ENCODE assay signal across 20 mouse cellular contexts in the genomic region with DNA sequence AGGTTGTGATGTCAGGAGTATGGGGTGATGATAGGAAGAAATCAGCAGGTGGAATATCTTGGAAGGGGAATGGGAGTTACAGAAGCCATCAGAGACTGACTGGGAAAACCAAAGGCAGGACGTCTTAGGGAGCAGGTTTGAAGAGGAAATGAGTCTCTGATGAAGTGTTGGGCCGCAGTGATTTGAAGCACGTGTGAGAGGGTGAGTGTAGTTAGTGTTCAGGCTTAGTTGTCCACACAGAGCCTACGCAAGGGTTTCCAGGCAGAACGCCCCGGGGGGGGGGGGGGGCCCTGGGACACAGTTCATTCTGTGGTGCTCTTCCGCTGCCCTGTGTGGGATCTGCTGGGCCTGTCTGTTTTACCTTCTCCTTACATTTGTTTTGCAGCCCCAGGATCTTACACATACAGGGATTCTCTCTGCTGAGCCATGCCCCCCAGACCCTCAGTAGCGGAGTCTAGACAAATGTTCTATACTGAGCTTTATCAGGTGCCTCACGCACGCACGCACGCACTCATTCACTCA. TPM values are rescaled to one million over a fixed set of nuclear protein-coding genes. Genes with fewer than 3 reads are reported as not detected.
DNase-seq lines count a peak whose midpoint lies in the region; ATAC-seq and TF ChIP-seq lines count a peak whose summit lies in the region.
"Had no signal": no experiment of that assay in that cellular context is flagged by ENCODE, and none has a peak within 500 bp of the region (broad histone marks: within the 10 kb centered on the region; RNA-seq: fewer than 3 reads in every experiment).

No protein-coding gene starts in this region.

- no peak overlapping the region for H3K4me3 ChIP-seq in kidney, postnatal 0 days (replicated peaks; ENCODE audit: low read depth, low read length)
- no peak overlapping the region for H3K4me3 ChIP-seq in limb, embryonic 11.5 days (ENCODE audit: low read depth, low read length)
- H3K4me3 ChIP-seq: erythroblast, embryonic 14.5 days; heart, embryonic 10.5 days had no signal

- H3K9ac ChIP-seq in kidney, postnatal 0 days (ENCODE audit: low read depth, low read length): no peak overlapping the region
- no peak overlapping the region for H3K9ac ChIP-seq in limb, embryonic 11.5 days (ENCODE audit: low read length)

- no peaks in the 10 kb centered on the region for H3K27me3 ChIP-seq in kidney, postnatal 0 days (ENCODE audit: insufficient read depth, low read length)
- no peaks in the 10 kb centered on the region for H3K27me3 ChIP-seq in limb, embryonic 11.5 days (ENCODE audit: control insufficient read depth, insufficient read depth, low read length)

- 70% methylated on average over 12 of the region's 12 CpGs for WGBS in kidney, postnatal 0 days
- WGBS in limb, embryonic 11.5 days: 63% methylated on average over 12 of the region's 12 CpGs

- no peaks in the 10 kb centered on the region for H3K4me1 ChIP-seq in kidney, postnatal 0 days (replicated peaks; ENCODE audit: insufficient read depth, low read length)
- H3K4me1 ChIP-seq in limb, embryonic 11.5 days (ENCODE audit: control insufficient read depth, insufficient read depth, low read length): no peaks in the 10 kb centered on the region

- no peak for ATAC-seq in kidney, postnatal 0 days (replicated peaks; ENCODE audit: low FRiP score, low read depth)
- ATAC-seq in limb, embryonic 11.5 days (ENCODE audit: insufficient number of reproducible peaks, low FRiP score, low TSS enrichment, low read depth): no peak
- no peak for ATAC-seq in monocyte, adult 5-6 weeks (replicated peaks; ENCODE audit: insufficient number of reproducible peaks, low FRiP score, low TSS enrichment, poor library complexity, severe bottlenecking)

- no peaks in the 10 kb centered on the region for H3K9me3 ChIP-seq in kidney, postnatal 0 days (replicated peaks; ENCODE audit: low read length)
- H3K9me3 ChIP-seq in limb, embryonic 11.5 days (ENCODE audit: control insufficient read depth, low read length): no peaks in the 10 kb centered on the region
- H3K9me3 ChIP-seq: heart, embryonic 10.5 days had no signal

- no peak overlapping the region for H3K4me2 ChIP-seq in kidney, postnatal 0 days (ENCODE audit: low read length)
- H3K4me2 ChIP-seq in limb, embryonic 11.5 days (ENCODE audit: low read depth, severe bottlenecking): no peak overlapping the region; the same call in 1 of the 2 replicates

- no peaks in the 10 kb centered on the region for H3K36me3 ChIP-seq in kidney, postnatal 0 days (ENCODE audit: insufficient read depth, low read length)
- H3K36me3 ChIP-seq in limb, embryonic 11.5 days (ENCODE audit: control insufficient read depth, insufficient read depth, low read length): no peaks in the 10 kb centered on the region

- peak overlapping the region; percentile 36; the same call in 1 of the 2 replicates for H3K27ac ChIP-seq in kidney, postnatal 0 days
- H3K27ac ChIP-seq in limb, embryonic 11.5 days (replicated peaks; ENCODE audit: low read depth, low read length): no peak overlapping the region
- H3K27ac ChIP-seq: heart, embryonic 10.5 days; macrophage had no signal

- peak; percentile 45 for DNase-seq in embryo, embryonic 10.5 days (ENCODE audit: low spot score)
- no peak for DNase-seq in embryo, embryonic 10 days (ENCODE audit: low spot score)
- DNase-seq in kidney, postnatal 0 days (ENCODE audit: low spot score): no peak
- DNase-seq in kidney, postnatal 10 days: no peak
- peak; percentile 54 for DNase-seq in ES-CJ7 (ENCODE audit: low read depth, low spot score)
- DNase-seq in limb, embryonic 11.5 days (ENCODE audit: low spot score): peak; percentile 58
- no peak for DNase-seq in adrenal gland, adult 2 months
- DNase-seq: cerebellum, adult 8-10 months; gastrocnemius, postnatal 14 days; heart, postnatal 4 days; kidney, adult 11 months; kidney, postnatal 4 days; left cerebral cortex, postnatal 4 days; thymus, postnatal 36 days had no signal

- no peak for TF ChIP-seq CTCF in kidney, postnatal 0 days (IDR thresholded peaks at IDR 0.05; ENCODE audit: low read depth)

RNA-seq across cellular contexts. Expression of gene Tmem143, which starts 5.8 kb away (rescaled TPM):
- polyA plus RNA-seq in kidney, postnatal 0 days (2015; fragmentation: Nextera tagmentation; extraction: Ambion mirVana): 6.2 and 6.7 TPM in 2 replicates
- 3.6 and 4.3 TPM in 2 replicates for polyA plus RNA-seq in limb, embryonic 11.5 days (2014; fragmentation: Nextera tagmentation; extraction: Ambion mirVana)
- 10 to 100 TPM; 60.8 to 65.3 TPM for total RNA-seq in adrenal gland, adult 2 months (2021)
- 173 and 207 TPM in 2 replicates for polyA plus RNA-seq in adrenal gland, adult 2 months (2012; rRNA removed)
- 4.4 to 5.6 TPM (median 4.4 TPM) in 3 replicates for total RNA-seq in monocyte, adult 5-6 weeks (2017)

RNA-seq across cellular contexts. Expression of gene Syngr4, which starts 6.0 kb away (rescaled TPM):
- 0.96 and 1.6 TPM in 2 replicates for polyA plus RNA-seq in kidney, postnatal 0 days (2015; fragmentation: Nextera tagmentation; extraction: Ambion mirVana)
- polyA plus RNA-seq in limb, embryonic 11.5 days (2014; fragmentation: Nextera tagmentation; extraction: Ambion mirVana): 1.0 and 1.8 TPM in 2 replicates
- total RNA-seq in adrenal gland, adult 2 months (2021): not detected
- polyA plus RNA-seq in adrenal gland, adult 2 months (2012; rRNA removed): 0.90 and 0.98 TPM in 2 replicates
- not detected in 3 replicates for total RNA-seq in monocyte, adult 5-6 weeks (2017)
- total RNA-seq: layer of hippocampus, postnatal 25 days had no signal
- polyA plus RNA-seq: frontal cortex, adult 2 months; macrophage had no signal

RNA-seq across cellular contexts. Expression of gene Emp3, which starts 18.7 kb away (rescaled TPM):
- polyA plus RNA-seq in kidney, postnatal 0 days (2015; fragmentation: Nextera tagmentation; extraction: Ambion mirVana): 170 and 171 TPM in 2 replicates
- 30.3 and 35.9 TPM in 2 replicates for polyA plus RNA-seq in limb, embryonic 11.5 days (2014; fragmentation: Nextera tagmentation; extraction: Ambion mirVana)
- 100 to 1,000 TPM; 327 to 620 TPM for total RNA-seq in adrenal gland, adult 2 months (2021)
- polyA plus RNA-seq in adrenal gland, adult 2 months (2012; rRNA removed): 855 and 1,123 TPM in 2 replicates
- total RNA-seq in monocyte, adult 5-6 weeks (2017): 293 to 405 TPM (median 376 TPM) in 3 replicates

RNA-seq across cellular contexts. Expression of gene Ccdc114, which starts 21.3 kb away (rescaled TPM):
- 7.2 and 8.4 TPM in 2 replicates for polyA plus RNA-seq in kidney, postnatal 0 days (2015; fragmentation: Nextera tagmentation; extraction: Ambion mirVana)
- 3.8 and 4.7 TPM in 2 replicates for polyA plus RNA-seq in limb, embryonic 11.5 days (2014; fragmentation: Nextera tagmentation; extraction: Ambion mirVana)
- 10 to 100 TPM; 13.3 to 68.3 TPM for total RNA-seq in adrenal gland, adult 2 months (2021)
- 19.2 and 23.9 TPM in 2 replicates for polyA plus RNA-seq in adrenal gland, adult 2 months (2012; rRNA removed)
- 2.9 TPM in 2 of 3 replicates, not detected in the other for total RNA-seq in monocyte, adult 5-6 weeks (2017)
- polyA plus RNA-seq: erythroblast, embryonic 14.5 days had no signal

RNA-seq across cellular contexts. Expression of gene Grin2d, which starts 24.4 kb away (rescaled TPM):
- 0.29 and 0.32 TPM in 2 replicates for polyA plus RNA-seq in kidney, postnatal 0 days (2015; fragmentation: Nextera tagmentation; extraction: Ambion mirVana)
- polyA plus RNA-seq in limb, embryonic 11.5 days (2014; fragmentation: Nextera tagmentation; extraction: Ambion mirVana): 0.07 TPM in 1 of 2 replicates, not detected in the other
- under 1 TPM; 0.40 to 0.97 TPM for total RNA-seq in adrenal gland, adult 2 months (2021)
- polyA plus RNA-seq in adrenal gland, adult 2 months (2012; rRNA removed): 4.0 and 4.2 TPM in 2 replicates
- 0.10 TPM in 1 of 3 replicates, not detected in the others for total RNA-seq in monocyte, adult 5-6 weeks (2017)
- polyA plus RNA-seq: macrophage had no signal

Comparison
In these comparisons a context has a peak if more than half of its experiments do, and no peak if none do; other contexts are left out.
1. DNase-seq: peak in embryo, embryonic 10.5 days (single experiment), ES-CJ7 (single experiment) and limb, embryonic 11.5 days (single experiment); none in embryo, embryonic 10 days (single experiment), kidney, postnatal 0 days (single experiment), kidney, postnatal 10 days (single experiment) and adrenal gland, adult 2 months (single experiment).
2. RNA of gene Tmem143, which starts 5.8 kb away (polyA plus RNA-seq): 173 to 207 TPM in adrenal gland, adult 2 months; 6.2 to 6.7 TPM in kidney, postnatal 0 days and 3.6 to 4.3 TPM in limb, embryonic 11.5 days; every median in the first group is over 10 times any median in the second.